Mouse (Mus musculus): ENCODE measurements around the gene Gm20503. TPM values are rescaled to one million over a fixed set of nuclear protein-coding genes. Genes with fewer than 3 reads are reported as not detected.
A peak's percentile ranks its signal among the peaks of the same experiment; 100 is the strongest.

The Gm20503 gene
- total RNA-seq, 2 experiments from 2014 or later = 1.7 to 3.3 TPM

DNA sequence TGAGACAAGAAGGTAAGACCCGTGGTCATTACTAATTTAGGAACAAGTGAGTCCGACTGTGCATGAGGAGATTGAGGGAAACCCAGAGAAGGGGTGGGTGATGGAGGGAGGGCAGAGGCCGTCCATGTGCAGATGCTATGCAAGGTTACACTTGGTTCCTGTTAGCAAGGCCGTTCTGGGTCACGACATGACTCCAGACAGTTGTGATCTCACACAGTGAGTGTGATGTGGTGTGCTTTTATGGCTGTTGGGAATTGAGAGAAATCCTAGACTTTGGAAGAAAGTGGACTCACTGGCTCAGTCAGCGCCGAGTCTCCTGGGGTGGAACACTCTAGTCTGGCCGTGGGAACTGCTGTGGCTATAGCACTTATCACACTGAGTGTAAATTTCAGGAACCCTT lies 3.2 kb downstream of the Gm20503 start:
- DNase-seq (ENCODE audit: low spot score in 2 of 2) = no peak

DNA sequence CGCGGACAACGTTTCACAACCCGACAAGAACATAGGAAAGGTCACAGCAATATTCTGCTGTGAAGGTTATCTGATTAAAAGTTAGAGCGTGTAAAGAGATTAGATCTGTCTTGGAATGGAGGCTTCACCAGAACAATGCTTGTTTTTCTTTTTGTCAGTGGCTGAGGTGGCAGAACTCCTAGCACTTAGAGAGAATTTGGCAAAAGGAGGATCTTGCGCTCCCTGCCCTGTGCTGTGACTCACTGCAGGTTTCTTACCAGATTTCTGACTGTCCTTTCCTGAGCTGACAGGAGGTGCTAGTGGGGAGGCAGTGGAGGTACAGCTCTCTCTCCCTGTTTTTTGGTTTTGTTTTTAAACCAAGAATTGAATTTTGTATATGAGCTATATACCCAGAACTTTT lies 4.0 kb downstream of the Gm20503 start:
- DNase-seq (ENCODE audit: low spot score in 2 of 2) = no peak

DNA sequence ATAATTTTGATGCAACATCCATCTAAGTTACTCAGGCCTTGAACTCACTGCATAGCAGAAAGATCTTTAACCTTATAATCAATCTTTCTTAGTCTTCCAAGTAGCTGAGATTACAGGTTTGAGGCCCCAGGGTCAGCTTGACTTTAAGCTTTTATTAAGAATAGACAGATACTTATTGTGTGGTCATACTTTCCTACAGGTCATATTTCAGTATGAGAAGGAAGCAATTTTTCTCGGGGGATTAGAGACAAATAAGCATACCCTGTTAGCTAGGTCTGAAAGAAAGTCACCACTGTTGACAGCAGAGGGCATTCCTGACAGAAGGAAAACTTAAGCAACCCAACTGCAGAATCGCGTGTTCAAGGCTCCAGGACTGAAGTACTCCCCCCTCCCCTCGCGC lies 5.0 kb downstream of the Gm20503 start:
- DNase-seq (ENCODE audit: low spot score in 2 of 2) = no peak

DNA sequence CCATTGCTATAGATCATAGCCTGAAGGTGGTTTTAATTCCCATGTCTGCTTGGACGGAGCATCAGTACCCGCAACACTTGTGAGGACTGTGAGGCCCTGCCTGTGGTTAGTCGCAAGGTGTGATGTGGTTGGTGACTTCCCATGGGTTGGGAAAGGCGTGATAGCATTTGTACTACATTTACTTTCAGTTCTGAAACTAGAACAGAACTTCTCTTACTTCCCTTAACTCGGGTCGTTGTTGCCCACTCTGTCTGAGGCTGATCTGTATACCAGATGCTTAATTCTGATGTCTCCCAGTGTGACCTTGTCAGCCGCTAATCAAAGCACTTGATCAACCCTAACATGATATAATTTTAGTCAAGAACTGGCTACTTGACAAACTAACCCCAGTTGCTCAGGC lies 6.2 kb downstream of the Gm20503 start:
- DNase-seq (ENCODE audit: low spot score in 2 of 2) = no peak

DNA sequence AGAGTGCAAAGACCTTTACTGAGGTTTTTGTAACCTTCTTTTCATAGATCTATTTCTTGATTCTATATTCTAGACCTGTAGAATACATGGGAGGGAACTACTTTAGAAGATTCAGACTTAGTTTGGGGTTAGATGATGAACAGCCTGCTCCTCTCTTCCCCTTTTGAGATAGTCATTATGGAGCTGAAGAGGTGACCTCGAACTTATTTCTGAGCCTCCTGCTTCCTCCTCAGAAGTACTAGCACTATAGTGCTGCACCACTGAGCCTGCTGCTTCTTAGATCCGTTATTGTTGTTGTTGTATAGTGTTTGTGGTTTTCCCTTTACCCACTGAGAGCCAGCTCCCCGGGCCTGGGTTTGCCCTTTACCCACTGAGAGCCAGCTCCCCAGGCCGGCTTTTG lies 6.7 kb downstream of the Gm20503 start:
- DNase-seq (ENCODE audit: low spot score in 2 of 2) = no peak

DNA sequence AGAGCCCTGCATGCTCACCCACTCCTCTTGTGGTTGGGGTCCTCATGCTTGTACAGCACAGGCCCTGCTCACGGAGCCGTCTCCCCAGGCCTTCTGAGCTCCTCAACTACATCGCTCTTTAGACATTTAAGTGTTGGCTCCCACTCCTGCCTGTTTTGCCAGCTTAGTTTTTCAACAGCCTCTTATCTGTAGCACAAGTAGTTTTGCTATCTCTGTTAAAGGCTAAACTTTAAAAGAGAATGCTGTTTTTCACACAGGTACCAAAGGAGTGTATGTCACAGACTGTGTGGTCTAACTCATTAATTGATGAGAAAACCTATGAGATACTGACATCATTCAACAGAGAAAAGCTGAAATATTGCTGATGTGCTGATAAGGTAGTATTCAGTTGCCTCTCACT lies 8.4 kb downstream of the Gm20503 start:
- no peak for DNase-seq (ENCODE audit: low spot score in 2 of 2)

DNA sequence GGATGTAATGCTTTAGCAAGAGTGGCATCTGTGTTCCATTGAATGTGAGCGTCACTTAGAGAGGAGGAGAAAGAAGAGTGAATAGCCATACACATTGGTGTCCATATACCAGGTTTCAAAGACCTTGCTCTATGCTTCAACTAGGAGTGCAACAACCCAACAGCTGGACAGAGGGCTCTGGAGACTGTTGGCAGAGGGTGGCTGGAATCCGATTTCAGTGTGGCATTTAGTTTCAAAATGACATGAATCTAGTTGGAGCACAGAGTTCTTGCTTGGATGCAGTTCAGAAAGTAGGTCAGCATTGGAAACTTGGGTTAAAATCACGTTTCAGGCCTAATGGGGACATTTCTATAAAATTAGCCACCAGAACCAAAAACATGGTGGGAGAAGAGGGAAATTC lies 12.2 kb downstream of the Gm20503 start:
- no peak for DNase-seq (ENCODE audit: low spot score in 2 of 2)

DNA sequence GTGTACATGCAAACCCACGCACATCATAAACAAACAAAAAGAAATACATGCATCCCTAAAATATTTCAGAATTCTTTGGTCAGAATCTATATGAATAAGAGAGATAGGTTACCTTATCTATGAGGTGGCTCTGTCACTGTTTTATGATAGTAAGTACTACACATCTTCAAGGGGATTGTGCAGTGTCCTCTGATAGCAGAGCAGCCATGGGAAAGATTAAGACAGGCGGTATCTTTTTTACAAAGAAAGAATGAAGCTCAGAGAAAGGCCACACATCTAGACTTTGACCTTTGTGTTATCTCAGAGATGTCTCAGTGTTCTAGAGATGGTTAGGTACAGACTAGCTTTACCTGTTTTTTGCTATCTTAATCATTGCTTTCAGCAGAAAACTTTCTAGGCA lies 13.9 kb downstream of the Gm20503 start:
- DNase-seq (ENCODE audit: low spot score in 2 of 2) = no peak

DNA sequence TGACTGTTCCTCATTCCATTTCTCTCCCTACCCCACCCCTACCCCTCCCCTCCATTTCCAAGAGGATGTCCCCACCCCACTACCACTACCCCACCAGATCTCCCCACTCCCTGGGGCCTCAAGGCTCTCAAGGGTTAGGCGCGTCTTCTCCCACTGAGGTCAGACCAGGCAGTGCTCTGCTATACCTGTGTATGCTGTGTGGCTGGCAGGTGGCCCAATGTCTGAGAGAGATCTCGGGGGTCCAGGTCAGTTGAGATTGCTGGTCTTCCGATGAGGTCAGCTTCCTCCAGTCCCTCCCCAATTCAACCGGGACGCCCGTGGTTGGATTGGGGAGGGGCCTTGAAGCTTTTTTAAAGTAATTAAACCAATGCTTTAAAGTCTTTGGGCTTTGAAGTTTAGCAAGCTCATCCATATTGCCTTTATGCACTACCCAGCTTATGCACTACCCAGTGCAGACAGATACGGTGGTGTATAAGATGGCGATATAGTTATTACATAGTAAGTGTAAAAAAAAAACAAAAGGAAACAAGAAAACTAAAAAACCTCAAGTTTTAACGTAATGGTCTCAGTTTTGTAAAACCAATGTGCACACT lies 31.4 kb downstream of the Gm20503 start:
- DNase-seq (ENCODE audit: low spot score in 2 of 2) = no peak

DNA sequence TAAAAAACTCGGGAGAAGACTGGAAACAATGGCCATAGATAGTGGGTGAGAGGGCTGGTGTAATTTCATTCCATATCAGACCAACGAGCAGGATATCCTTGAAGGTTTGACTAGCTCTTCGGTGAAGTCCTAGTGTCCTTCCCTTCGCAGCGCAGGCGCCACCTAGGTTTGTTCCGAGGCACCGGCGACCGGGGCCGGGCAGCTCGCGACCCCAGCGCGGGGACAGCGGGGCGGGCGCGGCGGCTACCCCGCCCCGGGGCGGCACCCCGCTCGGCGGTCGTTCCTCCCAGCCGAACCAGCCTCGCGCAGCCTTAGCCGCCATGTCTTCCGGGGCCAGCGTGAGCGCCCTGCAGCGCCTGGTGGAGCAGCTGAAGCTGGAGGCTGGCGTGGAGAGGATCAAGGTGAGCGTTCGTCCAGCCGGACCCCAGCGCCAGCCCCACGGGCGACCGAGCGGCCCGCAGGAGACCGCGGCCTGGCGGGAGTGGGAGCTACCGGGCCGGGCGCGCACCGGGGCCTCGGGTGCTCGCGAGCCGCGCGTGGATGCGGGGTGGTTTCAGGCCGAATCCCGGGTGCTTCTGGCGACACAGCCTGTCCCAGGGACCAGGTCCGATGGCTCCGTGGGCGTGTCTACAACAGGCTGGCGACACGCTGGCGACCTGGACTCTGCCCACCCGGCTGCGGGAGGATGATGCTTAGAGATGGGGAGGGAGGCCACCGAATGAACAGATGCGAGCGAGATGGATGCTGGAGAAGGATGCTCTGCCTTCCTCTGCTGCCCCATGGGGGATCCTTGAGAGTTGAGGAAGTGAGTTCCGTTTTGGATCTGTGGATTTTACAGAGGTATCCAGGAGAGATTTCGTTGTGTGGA lies 32.1 kb downstream of the Gm20503 start, which contains the start of gene Gng10:
TSS of gene Gng10 (plus strand) at position 171 of the 868 bp plus-strand sequence.
- peak; percentile 48 to 74 for DNase-seq (ENCODE audit: low spot score in 2 of 2)

DNA sequence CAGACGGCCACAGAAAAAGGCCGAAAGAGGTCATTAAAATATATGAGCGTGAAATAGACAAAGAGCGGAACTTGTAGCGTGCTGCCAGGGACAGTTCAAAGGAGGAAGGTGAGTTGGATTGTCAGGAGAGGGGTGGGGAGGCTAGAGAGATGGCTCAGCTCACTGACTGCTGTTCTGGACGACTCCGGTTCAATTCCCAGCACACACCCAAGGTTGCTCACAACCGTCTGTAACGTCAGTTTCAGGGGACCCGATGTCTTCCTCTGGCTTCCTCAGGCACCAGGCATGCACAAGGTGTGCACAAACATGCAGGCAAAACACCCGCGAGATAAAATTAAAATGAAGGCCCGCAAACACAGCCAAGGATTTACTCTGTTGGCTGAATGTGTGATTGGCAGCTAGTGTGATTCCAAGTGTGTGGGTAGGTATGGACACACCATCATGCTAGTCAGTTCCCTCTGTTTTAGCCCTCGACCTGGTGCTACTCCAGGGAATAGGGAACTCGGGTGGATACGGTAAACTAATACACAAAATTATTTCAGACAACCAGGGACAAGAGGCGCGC lies 32.9 kb downstream of the Gm20503 start:
- DNase-seq (ENCODE audit: low spot score in 2 of 2) = no peak

DNA sequence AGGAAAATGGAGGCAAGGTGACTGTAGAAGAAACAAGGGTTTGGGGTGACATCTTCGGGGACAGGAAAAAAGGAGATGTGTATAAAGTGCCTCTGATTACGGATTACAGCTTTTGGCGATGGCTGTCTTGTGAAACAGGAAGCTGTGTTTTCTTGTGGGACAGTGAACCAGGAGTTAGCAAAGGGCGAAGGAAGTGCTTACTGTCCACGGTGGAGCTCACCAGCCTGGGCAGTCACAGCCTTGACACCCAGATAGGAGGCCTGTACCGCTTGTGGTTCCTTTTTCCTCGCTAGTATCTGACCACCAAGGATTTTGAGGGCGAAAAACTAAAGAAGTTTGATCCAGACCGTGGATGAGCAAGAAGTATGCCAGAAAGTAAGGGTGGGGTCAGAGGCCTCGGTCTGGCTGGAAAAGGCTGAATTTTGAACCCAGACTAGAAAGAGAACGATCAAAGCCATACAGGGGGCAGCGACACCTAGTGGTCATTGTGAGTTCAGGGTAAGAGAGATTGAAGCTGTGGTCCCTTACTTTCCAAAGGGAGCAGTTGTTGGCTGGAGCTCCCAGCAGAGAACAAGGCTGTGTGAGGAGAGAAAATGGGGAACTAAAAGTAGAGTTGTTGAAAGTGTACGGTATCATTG lies 33.6 kb downstream of the Gm20503 start:
- peak; percentile 71 to 76 for DNase-seq (ENCODE audit: low spot score in 2 of 2)

DNA sequence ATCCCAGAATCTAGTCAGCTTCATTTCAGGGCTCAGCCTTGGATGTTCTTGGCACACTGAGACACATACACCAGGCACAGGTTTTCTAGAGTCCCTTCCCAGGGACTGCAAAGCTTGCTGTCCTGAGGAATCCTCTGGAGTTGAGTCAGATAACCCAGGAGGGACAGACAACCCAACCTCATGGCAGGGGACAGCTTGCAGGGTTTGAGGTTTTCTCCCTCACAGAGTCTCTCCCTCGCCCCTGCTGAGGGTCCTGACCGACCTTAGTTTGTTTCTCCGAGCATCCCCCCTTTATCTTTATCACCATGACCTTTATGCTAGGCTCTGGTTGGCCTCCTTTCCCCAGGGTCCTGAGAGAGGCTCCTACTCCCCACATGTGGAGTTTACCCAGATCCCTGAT lies 34.5 kb downstream of the Gm20503 start:
- no peak for DNase-seq (ENCODE audit: low spot score in 2 of 2)

DNA sequence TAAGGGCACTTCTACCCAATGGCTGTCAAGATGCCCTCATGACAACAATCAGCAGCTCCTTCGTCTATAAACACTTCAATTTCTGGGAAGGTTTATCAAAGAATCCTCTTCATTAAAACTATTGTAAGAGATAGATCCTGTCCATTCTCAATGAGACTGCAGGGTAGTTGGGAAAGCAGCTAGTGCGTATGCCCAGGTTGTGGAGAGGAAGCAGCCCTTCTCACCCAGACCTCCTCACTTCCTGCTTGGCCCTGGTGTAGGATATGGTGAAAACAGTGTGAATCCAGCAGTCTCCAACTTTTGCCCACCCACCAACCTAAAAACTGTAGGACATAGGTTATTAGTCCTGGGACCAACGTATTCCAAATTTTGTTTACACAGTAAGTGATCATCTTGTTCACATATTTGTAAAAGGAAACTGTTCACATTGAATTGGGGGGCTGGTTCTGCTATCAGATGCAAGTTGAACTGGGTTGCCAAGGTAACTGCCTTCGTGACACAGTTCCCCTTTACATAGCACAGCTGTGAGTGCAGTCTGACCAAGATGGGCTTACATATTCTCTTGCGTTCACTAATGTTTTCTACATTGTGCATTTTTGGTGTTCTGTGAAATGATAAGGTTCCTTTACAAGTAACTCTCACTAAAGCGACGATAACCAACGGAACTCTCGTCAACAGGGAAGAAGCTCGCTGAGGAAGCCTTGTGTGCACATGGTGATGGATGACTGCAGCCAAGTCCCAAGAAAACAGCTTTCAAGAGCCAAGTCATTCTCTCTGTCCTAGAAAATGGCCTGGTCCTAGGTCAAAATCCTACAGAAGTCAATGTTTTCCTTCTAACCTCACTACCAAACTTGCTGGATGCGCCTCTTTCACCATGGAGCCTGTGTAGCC lies 37.6 kb downstream of the Gm20503 start:
- no peak for DNase-seq (ENCODE audit: low spot score in 2 of 2)

DNA sequence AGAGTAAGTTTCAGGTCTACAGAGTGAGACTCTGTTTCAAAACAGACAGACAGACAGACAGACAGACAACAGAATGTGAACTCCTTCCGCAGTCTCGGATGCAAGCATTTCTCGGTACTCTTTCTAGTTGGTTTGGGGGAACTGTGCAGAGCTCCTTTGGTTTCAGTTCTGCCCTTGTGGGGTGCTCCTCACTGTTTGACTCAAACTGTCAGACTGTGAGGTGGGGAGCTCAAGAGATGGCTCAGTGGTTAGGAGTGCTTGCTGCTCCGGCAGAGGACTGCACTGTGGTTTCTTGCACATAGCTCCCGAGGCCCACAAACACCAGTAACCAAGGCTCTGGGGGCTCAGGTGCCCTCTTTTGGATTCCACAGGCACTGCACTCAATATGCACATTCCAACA lies 40.1 kb downstream of the Gm20503 start:
- no peak for DNase-seq (ENCODE audit: low spot score in 2 of 2)

DNA sequence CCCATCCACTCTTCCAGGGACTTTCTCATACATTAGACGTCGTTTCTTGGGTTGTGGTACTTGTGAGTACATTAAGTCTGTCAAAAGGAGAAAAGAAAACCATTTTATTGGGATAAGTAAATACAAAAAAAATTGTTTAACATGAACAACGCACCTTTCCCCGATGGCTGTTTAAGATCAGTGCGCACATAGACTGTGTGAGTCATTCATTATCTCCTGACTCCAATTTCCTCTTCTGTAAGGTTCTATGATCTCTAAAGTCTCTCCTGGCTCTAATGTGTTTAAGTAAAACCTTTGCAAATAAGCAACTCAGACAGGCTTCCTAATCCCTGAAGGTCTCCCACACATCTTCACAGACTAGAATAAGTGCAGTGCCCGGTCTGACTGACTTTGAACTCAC lies 40.9 kb downstream of the Gm20503 start:
- no peak for DNase-seq (ENCODE audit: low spot score in 2 of 2)

DNA sequence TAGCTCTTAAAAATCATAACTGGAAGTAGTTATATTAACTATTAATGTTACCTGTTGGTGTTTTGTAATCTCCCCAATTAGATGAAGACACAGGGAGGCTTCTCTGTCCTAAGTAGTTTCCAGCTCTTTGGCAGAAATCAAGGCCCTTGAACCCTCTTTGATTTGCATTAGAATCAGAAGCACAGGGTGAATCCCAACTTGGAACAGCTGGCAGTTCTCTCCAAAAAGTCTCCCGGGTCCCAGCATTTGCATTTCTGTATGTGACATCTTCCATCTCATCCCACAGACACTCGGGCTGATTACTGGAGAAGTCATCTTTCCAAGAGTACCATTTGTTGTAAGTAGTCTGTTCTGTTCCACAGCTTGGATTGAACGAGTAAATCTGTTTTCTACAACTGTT lies 44.2 kb downstream of the Gm20503 start:
- DNase-seq (ENCODE audit: low spot score in 2 of 2) = no peak

DNA sequence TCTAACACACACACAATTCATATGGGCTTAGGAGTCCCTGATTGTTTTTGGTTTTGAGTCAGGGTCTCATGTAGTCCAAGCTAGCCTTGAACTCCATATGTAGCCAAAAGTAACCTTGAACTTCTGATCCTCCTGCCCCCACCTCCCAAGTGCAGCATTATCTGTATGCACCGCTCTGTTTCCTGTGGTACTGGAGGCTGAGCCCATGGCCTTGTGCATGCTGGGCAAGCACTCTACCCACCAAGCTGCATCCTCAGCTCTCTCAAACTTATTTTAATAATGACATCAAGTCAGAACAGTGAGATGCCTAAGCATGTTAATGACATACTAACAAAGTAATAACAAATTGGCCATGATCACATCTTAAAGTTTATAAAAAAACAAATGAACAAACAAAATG lies 48.1 kb downstream of the Gm20503 start:
- DNase-seq (ENCODE audit: low spot score in 2 of 2) = no peak

DNA sequence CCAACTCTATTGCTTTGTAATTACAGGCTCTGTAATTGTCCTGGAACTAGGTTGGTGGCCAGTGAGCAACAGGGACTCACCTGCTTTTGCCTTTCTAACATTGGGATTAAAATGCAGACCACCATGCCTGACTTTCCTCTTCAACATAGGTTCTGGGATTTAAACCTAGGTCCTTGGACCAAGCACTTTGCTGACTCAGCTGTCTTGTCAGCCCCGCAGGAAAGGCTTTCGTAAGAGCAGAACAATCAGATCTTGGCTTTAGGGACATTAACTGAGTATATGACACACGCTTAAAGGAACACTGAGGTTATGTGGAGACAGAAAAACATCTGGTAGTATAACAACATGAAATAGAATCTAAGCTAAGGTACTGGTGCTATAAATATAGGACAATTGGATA lies 54.9 kb downstream of the Gm20503 start:
- DNase-seq (ENCODE audit: low spot score in 2 of 2) = no peak

DNA sequence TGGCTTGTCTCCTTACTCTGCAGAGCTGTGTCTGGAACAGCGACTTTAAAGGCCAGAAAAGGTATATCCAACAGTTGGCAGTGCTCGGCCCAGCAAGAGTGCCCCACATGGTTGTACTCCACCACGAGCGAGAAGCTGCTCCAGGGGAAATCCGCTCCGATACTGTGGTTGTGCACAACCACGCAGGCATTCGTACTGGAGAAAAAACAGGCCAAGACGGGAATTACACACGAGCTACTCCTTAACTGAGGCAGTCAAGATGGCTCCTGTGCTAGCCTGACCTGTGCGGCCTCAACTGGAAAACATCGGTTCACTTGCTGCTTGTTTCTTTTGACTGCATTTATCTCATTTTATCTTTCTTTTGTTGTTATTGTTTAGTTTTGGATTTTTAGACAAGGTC lies 59.5 kb downstream of the Gm20503 start:
- DNase-seq (ENCODE audit: low spot score in 2 of 2) = no peak

DNA sequence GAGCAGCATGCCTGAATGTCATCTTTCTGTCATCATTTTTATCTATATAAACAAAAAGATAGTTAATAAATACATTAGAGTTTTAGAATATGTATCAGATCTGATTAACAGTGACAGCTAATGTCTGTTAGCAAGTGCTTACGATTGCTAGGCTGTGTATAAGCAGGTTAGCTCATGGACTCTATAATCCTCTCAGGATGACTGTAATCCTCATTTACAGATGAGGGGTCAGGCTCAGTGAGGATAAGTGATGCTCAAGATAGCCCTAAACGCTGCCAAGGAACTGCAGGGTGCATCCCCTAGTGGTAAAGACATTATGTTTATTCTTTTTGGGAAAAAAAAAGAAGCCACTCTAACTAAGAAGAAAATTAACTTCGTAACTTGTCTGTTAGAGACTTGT lies 66.3 kb downstream of the Gm20503 start:
- no peak for DNase-seq (ENCODE audit: low spot score in 2 of 2)
